Mouse (Mus musculus) layer of hippocampus, adult 18-20 months (tissue): ENCODE measurements around the gene Gm20498. TPM values are rescaled to one million over a fixed set of nuclear protein-coding genes. Genes with fewer than 3 reads are reported as not detected.
A peak's percentile ranks its signal among the peaks of the same experiment; 100 is the strongest.
"Not testable (repeated sequence)": the region's sequence is repeated elsewhere in the genome, so short reads cannot be mapped to it uniquely, and the experiment has no call there.

ENCODE experiments used
- DNase-seq, 2 experiments: peaks; one replicate each; pipeline ENCODE4 v3.0.0; 2022; ENCODE audit warnings: low spot score in 2 of 2
- long read RNA-seq: library from polyadenylated mRNA; stranded (forward); transcript quantifications from one replicate; pipeline ENCODE4 v2.0.0, GENCODE M21; 2021
- total RNA-seq, 2 experiments: library from RNA; stranded (reverse); gene quantifications; 2 replicates each; pipeline ENCODE4 v1.2.3; 2021

Gm20498 gene
- 10 to 100 TPM; 35.1 to 41.0 TPM for total RNA-seq
- long read RNA-seq, transcript Gm20498-202 (6 exons, 1,043 nt): major isoform, 5 of 9 reads
- long read RNA-seq, partial matches to known transcripts: 0 of 9 reads
- long read RNA-seq, other reads (novel, unspliced or antisense): 4 of 9 reads

DNA sequence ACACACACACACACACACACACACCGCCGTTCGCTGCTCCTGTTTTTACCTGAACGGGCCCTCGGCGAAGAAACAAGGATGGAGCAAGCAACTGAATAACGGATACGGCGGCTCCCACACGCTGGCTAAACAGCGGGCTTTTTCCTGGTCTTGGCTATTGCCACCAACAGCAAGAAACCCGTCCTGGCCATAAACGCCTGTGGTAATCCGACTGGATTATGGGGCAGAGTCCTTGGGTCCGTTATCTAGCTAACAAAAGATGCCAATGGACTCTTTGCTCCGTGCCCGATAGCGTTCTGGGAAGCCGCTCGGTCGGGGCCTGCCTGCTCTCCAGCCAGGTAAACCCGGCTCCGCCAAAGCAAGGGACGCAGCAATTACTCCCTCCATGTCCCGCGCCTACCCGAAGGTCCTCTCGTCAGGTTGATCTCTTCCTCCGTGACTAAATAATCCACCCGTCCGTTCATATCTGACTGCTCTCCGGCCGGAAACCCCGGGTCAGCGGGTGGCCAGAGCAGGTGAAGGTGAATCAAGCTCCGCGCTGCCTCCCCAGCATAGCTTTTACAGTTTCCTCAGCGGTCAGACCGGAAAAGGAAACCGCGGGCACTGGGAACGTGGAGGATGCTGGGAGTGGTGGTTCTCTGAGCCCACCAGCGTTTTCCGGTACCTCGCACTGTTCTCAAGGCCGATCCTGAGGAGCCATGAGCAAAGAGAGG is at the start of gene Gm20498, which contains the start of gene Synj2bp:
Gene Gm20498 (minus strand): TSS at position 590 of the 713 bp plus-strand sequence.
Gene Synj2bp (minus strand): TSS at position 596 of the 713 bp plus-strand sequence.
- peak; percentile 81 to 89 for DNase-seq

DNA sequence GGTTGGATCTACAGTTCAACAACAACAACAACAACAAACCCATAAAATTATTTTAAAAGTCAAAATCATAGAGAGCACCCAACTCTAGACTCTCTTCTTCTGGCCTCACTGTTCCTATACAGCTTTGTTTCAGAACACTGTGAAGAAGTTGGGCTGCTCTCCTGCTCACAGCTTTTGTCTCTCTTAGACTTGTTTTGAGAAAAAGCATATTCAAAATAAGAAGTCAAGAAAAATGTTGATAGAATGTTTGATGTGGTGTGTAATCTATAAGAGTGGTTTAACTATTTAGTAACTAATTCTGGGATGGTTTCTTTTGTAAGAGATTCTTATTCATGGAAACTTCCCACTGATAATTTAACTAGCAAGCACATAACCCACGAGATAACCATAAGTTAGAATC is 35.7 kb upstream of the Gm20498 start, which contains the start of gene Adam21:
Gene Adam21 (minus strand): TSS at position 101 of the 400 bp plus-strand sequence.
- no peak for DNase-seq

DNA sequence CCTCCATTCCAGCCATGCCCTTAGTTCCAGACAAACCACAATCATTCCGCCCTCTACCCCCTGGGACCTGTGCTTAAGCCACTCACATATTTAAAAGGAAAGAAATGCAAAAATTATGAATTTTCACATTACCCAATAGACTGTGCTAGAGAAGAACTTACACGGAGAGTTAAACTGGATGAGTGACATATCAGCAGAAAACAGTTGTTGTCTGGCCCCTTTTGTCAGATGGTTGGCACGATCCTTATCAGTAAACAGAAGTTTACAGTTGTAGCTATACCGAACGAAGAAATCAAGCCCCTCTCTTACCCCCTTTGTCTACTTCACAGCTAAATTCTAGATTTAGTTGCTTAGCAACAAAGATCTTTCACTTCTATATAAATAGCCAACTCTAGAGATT is 35.2 kb upstream of the Gm20498 start:
- no peak for DNase-seq

DNA sequence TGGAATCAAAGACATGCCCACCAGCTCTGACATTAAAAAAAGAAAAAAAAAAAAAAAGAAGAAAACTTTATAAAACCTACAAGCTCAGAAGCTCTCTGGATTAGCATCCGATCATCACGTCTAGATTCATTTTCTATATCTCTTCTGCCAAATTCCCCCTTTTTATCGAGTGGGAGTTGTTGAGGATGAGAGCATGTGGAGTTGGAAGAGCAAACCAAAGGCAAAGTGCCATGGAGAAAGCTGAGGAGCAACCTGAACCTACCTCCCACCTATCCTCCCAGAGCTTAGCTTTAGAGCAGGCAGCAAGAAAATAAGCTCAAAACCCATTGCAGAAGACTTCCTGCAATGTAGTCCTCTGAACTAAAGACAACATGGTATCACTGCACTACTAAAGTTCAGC is 31.5 kb upstream of the Gm20498 start:
- no peak for DNase-seq

DNA sequence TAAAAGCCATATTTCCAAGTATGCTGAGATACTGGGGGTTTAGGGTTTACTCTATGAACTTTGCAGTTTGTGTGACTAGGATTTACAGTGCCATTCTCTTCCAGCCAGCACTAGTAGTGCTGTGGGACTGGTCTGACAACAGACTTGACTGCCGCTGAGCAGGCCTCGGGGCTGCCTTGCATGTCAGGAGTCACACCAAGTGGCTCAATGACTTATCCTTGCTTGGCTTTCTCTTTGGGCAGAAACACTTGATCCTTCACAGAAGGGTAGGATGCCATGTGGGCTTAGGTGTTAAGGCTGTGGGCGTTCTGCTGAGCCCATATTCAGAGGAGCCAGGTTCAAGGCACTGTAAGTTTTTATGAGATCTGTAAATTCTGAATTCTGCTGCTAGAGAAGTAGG is 16.6 kb upstream of the Gm20498 start:
- DNase-seq: no peak

DNA sequence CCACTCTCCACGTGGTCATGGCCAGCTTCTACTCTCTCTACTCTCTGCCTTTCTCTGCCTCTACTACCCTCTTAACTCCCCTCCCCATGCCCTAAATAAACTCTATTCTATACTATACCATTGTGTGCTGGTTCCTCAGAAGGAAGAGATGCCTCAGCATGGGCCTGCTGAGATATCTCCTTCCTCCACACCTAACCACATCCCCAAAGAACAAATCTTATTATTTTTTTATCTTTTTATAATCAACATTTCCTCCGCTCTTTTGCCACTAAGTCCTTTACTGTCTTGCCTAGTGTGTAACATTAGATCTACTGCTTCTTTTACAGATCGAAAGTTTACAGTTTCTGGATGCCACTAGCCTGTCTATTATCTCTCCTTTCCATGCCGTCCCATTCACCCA is 14.5 kb upstream of the Gm20498 start:
- no peak for DNase-seq

DNA sequence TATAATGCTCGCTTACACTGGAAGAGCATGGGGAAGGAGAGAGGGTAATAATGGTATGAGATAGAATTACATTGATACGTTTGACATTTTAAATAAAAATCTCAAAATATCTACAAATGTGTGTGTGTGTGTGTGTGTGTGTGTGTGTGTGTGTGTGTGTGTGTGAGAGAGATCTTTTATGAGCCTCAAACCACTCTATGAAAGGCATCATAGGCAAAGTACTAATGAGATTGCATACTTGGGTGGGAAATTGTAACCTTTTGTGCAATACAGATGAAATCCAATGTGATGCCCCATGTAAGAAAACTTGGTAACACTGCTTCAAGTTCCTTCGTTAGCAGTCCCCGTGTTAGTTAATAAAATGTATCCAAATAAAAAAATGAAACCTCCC is 319 bp upstream of the Gm20498 start:
- DNase-seq: no peak

DNA sequence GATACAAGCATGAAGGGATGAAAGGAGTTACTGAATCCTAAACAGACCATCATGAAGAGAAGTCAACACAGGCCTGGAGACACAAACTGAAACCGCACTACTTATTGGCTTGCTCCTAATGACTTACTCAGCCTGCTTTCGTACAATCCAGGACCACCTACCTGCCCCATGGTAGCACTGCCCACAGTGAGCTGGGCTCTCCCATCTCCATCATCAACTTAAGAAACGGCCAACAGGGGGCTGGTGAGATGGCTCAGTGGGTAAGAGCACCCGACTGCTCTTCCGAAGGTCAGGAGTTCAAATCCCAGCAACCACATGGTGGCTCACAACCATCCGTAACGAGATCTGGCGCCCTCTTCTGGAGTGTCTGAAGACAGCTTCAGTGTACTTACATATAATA is 2.1 kb downstream of the Gm20498 start:
- not testable (repeated sequence) for DNase-seq

DNA sequence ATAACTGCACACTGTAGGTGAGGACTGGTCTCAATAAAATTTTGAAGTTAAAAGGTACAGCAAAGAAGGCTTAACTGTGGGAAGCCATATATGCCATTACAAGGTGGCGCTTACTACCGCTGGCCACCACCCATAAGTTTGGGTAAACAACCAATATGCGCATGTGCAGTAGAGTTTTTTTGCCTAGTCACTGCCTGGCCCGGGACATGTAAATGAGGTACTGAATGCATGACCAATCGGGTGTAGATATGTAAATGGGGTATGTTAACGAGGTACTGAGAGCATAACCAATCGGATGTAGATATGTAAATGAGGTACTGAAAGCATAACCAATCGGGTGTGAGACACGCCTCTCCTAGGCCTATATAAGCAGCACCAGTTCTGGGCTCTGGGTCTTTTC is 35.8 kb downstream of the Gm20498 start:
- DNase-seq: not testable (repeated sequence)

DNA sequence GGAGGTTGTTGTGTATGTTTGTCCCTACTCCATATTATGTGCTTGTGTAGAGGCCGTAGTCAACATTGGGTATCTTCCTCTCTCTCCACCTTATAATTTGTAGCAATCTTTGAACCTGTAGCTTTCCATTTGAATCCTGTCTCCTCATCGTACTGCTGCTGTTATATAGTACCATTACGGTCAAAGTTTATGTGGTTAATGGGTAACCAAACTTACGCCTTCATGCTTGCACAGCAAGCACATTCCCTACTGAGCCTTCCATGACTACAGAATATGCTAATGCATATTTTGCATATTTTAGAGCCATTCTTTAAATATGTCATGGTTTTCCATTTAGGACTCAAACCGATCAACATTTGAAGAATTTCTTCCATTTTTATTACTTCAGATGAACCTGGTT is 42.2 kb downstream of the Gm20498 start:
- DNase-seq: no peak

DNA sequence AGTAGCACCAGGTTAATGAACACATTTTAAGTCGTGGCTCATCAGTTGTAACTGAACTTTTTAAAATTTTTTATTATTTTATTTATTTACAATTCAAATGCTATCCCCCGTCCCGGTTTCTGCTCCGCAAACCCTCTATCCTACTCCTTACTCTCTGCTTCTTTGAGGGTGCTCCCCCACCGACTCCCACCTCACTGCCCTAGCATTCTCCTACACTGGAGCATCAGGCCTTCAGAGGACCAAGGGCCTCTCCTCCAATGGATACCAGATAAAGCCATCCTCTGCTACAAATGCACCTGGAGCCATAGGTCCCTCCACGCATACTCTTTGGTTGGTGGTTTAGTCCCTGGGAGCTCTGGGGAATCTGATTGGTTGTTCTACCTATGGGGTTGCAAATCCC is 47.4 kb downstream of the Gm20498 start:
- DNase-seq: no peak

DNA sequence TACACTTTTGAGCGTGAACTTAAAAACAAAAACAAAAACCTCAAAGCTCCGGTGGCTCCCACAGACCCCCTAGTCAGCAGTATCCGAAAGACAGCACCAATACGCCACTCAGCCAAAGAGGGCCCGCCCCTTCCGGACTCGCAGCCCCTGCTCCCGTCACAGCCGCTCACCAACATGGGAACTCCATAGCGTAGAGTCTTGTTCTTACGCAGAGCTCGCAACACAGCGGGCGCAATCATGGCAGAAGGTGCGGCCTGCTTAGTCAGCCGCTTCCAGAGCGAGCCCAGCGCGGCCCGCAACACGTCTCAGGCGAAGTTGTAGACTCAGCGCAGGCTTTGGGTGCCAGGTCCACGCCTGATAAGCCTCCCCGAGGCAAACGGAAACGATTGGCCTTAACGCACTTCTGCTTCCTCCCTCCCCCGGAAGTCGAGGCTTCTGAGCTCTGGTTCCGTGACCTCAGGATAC is 47.9 kb downstream of the Gm20498 start, which contains the start of gene Cox16:
Gene Cox16 (minus strand): TSS at position 401 of the 465 bp plus-strand sequence.
- peak; percentile 87 to 93 for DNase-seq

DNA sequence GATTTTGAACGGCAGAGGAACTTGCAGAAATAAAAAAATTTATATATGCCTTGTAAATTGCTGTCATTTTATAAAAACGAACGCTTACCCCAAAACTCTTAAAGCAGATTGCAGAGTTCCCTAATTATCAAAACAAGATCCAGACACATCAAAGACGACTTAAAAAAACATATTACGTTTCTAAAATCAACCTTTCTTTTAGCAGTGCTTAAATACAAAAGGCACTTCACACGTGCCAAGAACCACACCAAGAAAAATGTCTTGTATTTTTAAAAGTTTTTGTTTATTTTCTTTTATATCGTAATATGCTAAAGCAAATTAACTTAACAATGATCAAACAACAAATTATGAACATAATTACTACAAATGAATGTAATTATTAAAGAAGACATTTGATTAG is 48.5 kb downstream of the Gm20498 start:
- DNase-seq: no peak

DNA sequence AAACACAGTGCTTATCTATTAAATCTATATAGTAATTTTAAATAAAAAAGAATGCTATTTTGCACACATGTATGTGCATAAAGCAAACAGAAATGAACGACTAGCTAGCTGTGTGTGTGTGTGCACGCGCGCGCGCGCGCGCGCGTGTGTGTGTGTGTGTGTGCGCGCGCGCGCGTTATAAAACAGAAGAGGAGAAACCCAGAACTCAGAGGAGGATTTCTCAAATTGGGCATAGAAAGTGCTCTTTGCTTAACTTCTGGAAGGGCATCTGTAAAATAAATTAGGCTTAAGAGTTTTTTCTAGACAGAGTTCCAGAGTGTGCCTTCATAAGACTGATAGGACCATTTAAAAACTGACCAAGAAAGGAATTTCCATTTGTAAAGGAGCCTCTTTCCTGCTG is 49.0 kb downstream of the Gm20498 start:
- no peak for DNase-seq

DNA sequence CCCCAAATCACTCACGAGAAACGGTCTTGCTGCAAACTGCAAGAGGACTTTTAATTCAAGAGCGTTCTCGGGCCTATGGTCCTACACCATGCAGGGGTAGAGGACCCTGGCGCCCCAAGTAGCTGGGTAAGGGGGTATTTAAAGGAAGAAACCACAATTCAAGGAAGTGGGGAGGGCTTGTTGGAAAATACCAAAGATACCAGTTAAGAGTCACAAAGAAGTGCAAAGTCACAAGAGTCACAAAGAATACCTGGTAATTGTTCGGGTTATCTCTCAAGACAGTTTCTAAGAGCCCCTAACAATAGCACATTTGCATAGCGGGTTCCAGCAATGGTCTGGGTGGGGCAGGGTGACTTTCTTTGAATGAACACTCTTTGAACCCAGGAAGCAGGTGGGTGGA is 73.7 kb downstream of the Gm20498 start:
- DNase-seq: not testable (repeated sequence)

DNA sequence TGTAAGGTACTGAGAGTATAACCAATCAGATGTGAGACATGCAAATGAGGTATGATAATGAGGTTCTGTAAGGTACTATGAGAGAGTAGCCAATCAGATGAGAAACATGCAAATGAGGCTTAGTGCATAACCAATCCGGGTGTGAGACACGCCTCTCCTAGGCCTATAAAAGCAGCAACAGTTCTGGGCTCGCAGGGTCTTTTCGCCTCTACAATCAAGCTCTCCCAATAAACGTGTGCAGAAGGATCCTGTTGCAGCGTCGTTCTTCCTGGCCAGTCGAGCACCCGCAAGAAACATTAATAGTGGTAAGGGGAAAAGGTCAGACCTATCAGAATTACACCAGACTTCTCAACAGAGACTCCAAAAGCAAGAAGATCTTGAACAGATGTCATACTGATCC is 93.7 kb downstream of the Gm20498 start:
- not testable (repeated sequence) for DNase-seq

DNA sequence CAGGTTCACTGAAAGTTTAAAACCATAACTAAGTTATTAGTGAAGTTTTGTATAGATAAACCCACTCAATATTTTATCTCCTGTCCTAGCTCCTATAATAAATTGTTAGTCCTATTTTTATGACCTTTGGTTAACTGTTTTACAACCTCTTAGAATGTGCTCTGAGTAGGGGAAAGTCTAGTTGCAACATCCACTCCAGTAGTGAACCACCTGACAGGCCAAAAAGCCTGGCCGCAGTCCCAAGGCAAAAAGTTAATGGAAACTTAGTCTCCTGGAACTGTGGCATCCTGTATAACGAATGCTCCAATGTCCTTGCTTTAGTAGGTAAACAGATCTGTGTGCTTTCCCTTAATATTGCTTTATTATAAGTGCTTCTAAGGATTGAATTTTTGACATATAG is 97.9 kb downstream of the Gm20498 start:
- not testable (repeated sequence) for DNase-seq

DNA sequence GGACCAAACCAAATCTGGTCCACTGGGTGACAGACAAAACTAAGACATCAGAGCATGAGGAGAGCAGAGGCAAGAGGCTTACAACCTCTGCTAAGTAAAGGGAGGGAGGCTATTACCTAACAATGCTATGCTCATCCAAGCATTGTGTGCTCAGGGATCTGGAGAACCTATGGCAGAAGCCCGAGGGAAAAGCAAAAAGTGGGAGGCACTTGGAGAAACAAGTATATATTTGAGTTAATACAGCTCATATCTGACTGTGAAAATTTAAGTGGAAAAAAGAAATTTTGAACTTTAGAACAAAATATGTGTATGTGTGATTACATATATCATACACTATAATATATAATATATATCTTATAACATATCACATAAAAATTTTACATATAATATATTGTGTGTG is 110.9 kb downstream of the Gm20498 start, which contains the start of gene Adam4:
Gene Adam4 (minus strand): TSS at position 101 of the 400 bp plus-strand sequence.
- DNase-seq: no peak

DNA sequence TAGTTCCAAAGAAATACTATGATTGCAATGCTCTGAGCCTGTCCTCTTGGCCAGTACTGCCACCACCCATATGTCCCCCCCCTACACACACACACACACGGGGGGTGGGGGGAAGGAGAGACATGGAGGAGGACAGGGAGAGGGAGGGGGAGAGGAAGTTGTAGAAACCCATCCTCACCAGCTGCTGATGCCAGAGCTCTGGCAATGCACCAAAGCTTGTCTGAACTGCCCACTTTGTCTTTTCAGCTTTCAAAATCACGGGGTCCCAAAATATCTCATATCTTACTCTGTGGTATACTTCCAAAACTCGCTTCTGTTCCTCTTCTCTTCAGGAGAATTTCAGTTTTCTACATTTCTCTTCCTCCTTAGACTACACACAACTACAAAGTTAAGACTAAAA is 119.5 kb downstream of the Gm20498 start:
- no peak for DNase-seq

DNA sequence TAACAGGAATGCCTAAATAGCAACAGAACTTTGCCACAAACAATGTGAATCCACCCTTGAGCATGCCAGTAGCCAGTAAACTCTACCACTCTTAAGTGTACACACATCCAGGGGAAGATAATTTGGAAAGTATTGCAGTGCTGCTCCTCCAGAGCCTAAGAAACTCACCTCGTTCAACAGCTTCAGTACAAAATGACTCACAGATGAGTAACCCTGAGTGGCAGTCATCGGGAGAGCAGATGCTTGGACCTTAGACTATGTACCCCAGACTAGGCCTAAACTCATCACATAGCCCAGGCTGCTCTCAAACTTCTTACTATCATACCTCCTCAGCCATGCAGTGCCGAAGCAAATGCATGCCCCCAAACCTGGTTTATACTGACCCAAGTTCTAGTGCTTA is 123.7 kb downstream of the Gm20498 start:
- DNase-seq: no peak

DNA sequence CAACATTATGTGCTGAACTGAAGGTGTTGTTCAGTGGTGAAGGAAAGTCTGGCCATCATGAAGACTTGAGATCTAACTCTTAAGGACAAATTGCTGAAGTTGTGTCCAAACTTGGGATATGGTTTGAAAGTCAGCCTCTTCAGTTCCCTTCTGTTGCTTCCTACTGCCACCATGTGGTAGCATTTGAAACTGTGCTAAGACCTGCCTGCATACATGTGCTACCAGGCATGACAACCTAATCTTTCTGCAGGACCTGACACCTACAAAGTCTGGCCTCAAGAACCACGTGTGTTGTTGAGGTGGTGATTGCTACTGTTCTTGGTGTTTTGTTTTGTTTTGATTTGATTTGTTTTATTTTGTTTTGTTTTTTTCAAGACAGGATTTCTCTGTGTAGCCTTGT is 130.5 kb downstream of the Gm20498 start:
- DNase-seq: peak; percentile 42 to 85

DNA sequence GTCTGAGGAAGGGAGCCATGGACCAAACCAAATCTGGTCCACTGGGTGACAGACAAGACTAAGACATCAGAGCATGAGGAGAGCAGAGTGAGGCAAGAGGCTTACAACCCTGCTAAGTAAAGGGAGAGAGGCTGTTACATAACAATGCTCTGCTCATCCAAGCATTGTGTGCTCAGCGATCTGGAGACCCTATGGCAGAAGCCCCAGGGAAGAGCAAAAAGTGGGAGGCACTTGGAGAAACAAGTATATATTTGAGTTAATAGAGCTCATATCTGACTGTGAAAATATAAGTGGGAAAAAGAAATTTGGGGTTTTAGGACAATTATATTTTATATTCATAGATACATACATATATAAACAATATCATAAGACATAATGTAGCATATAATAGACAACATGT is 153.3 kb downstream of the Gm20498 start, which contains the start of gene Gm4787:
Gene Gm4787 (minus strand): TSS at position 101 of the 400 bp plus-strand sequence.
- DNase-seq: not testable (repeated sequence)

DNA sequence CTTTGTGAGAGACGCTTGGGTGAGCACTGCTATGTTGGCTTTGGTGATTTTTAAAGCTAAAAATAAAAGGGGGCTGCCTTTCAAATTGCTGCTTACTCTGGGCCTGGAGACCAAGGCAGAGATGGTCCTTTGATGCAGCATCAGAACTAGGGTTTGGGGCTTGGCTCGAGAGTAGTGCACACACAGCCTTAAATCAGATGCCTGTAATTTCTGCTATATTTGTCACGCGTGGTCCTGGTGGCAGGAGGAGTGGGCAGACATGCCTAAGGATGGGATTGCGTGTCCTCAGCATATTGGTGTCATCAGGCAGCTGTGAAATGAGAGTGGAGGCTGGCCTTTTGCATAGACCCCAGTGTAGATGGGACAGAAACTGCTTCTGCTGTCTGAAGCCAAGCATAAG is 198.9 kb downstream of the Gm20498 start:
- no peak for DNase-seq
